Mouse (Mus musculus) hindbrain, embryonic 15.5 days (tissue): Measurements from ENCODE around the gene Rhot2. TPM values are rescaled to one million over a fixed set of nuclear protein-coding genes. Genes with fewer than 3 reads are reported as not detected.

Experiments used
- ATAC-seq: fragments of 200-750 bp; cut with Nextera tagmentation; 2 replicates; pipeline ENCODE4 v1.8.0; 2017; ENCODE audit warnings: low read depth, moderate number of reproducible peaks, moderate TSS enrichment; ENCODE audit not compliant: low FRiP score
- H3K27ac ChIP-seq: fragments of 300-500 bp; sonication (generic); replicated peaks from 2 replicates; pipeline ENCODE4 v1.5.1; 2015; ENCODE audit warnings: mild to moderate bottlenecking, inconsistent platforms
- H3K27me3 ChIP-seq: fragments of 300-500 bp; sonication (generic); 2 replicates; pipeline ENCODE4 v1.6.1; 2015; ENCODE audit warnings: control low read depth, inconsistent platforms
- H3K36me3 ChIP-seq: fragments of 300-500 bp; sonication (generic); 2 replicates; pipeline ENCODE4 v1.6.1; 2015; ENCODE audit warnings: control low read depth, inconsistent platforms
- H3K4me1 ChIP-seq: fragments of 300-500 bp; sonication (generic); replicated peaks from 2 replicates; pipeline ENCODE4 v1.6.1; 2015; ENCODE audit warnings: control low read depth, inconsistent platforms
- H3K4me2 ChIP-seq: fragments of 300-500 bp; sonication (generic); 2 replicates; pipeline ENCODE4 v1.6.1; 2015; ENCODE audit warnings: moderate library complexity, mild to moderate bottlenecking, inconsistent platforms
- H3K4me3 ChIP-seq: fragments of 300-500 bp; sonication (generic); 2 replicates; pipeline ENCODE4 v1.5.1; 2015; ENCODE audit warnings: mild to moderate bottlenecking, inconsistent platforms
- H3K9ac ChIP-seq: fragments of 300-500 bp; sonication (generic); 2 replicates; pipeline ENCODE4 v1.6.1; 2015; ENCODE audit warnings: inconsistent platforms
- H3K9me3 ChIP-seq: fragments of 300-500 bp; sonication (generic); 2 replicates; pipeline ENCODE4 v1.6.1; 2016; ENCODE audit warnings: control low read depth, inconsistent platforms
- WGBS: fragments of 180-500 bp; shearing (Covaris S2); methylation state at CpG from one replicate; pipeline ENCODE4 v1.1.7; 2015; 5-methylcytosine and 5-hydroxymethylcytosine counted together
- microRNA-seq: library from miRNA; unstranded; fragments of <30 nt; microRNA quantifications from one replicate; pipeline ENCODE4, GENCODE M21; 2016
- polyA plus RNA-seq: library from polyadenylated mRNA; unstranded; fragments of >200 nt; fragmentation: Nextera tagmentation; extraction: Ambion mirVana; gene quantifications from 2 replicates; pipeline ENCODE4 v1.2.1, GENCODE M21; 2015

The Rhot2 gene
- polyA plus RNA-seq, 1 experiment from 2014 or later, result 15.1 TPM

GRCm38 (mm10) chr17:25796951-25797369 lies 47.7 kb downstream of the Rhot2 start, which contains the start of gene Metrn:
Metrn (minus strand) TSS chr17:25797136.
- H3K4me2 ChIP-seq, result peak within 1 kb of the TSS; percentile 92
- peak; percentile 70 for ATAC-seq
- under 1% methylated on average over 33 of the region's 35 CpGs for WGBS
- H3K27ac ChIP-seq, result peak within 1 kb of the TSS; percentile 95
- H3K4me3 ChIP-seq, result peak within 1 kb of the TSS; percentile 52
- H3K4me1 ChIP-seq, result peaks cover 45% of the 10 kb centered on the region
- no peaks in the 10 kb centered on the region for H3K36me3 ChIP-seq
- no peaks in the 10 kb centered on the region for H3K9me3 ChIP-seq
- H3K27me3 ChIP-seq, result peaks cover 9% of the 10 kb centered on the region; the same call in 1 of the 2 replicates
- H3K9ac ChIP-seq, result peak within 1 kb of the TSS; percentile 36

- WGBS, result under 1% methylated on average over 37 of the region's 37 CpGs
- no peaks in the 10 kb centered on the region for H3K9me3 ChIP-seq
- H3K27ac ChIP-seq, result peak overlapping the region; percentile 95
- H3K4me1 ChIP-seq, result peaks cover 49% of the 10 kb centered on the region
- H3K4me2 ChIP-seq, result peak overlapping the region; percentile 92
- H3K36me3 ChIP-seq, result no peaks in the 10 kb centered on the region
- peak overlapping the region; percentile 36 for H3K9ac ChIP-seq
- H3K4me3 ChIP-seq, result peak overlapping the region; percentile 52
- no peak for ATAC-seq
- H3K27me3 ChIP-seq, result peaks cover 9% of the 10 kb centered on the region; the same call in 1 of the 2 replicates
Observed at GRCm38 (mm10) chr17:25796211-25796771, 48.4 kb downstream of the Rhot2 start.

GRCm38 (mm10) chr17:25795609-25796092 lies 49.0 kb downstream of the Rhot2 start, which contains the start of gene AC134908.4:
AC134908.4 (minus strand) TSS chr17:25795659.
- Histone ChIP-seq H3K4me3 (peak within 1 kb of the TSS; percentile 52), H3K27ac (peak within 1 kb of the TSS; percentile 95), H3K4me2 (peak within 1 kb of the TSS; percentile 92), H3K4me1 (peaks cover 55% of the 10 kb centered on the region), H3K36me3 (no peaks in the 10 kb centered on the region), H3K27me3 (peaks cover 9% of the 10 kb centered on the region; the same call in 1 of the 2 replicates), H3K9ac (peak within 1 kb of the TSS; percentile 36), H3K9me3 (no peaks in the 10 kb centered on the region)
- ATAC-seq, result peak; percentile 62
- 4% methylated on average over 6 of the region's 6 CpGs for WGBS

- Histone ChIP-seq H3K27me3 (peaks cover 9% of the 10 kb centered on the region; the same call in 1 of the 2 replicates), H3K36me3 (no peaks in the 10 kb centered on the region), H3K27ac (peak overlapping the region; percentile 95), H3K4me2 (peak overlapping the region; percentile 92), H3K4me3 (peak overlapping the region; percentile 52), H3K4me1 (peaks cover 59% of the 10 kb centered on the region), H3K9me3 (no peaks in the 10 kb centered on the region), H3K9ac (0 out of 2 replicates have a peak overlapping the region, but pooled peaks have one; percentile 30)
- ATAC-seq, result no peak
- 39% methylated on average over 17 of the region's 17 CpGs for WGBS
Observed at GRCm38 (mm10) chr17:25794998-25795397, 49.7 kb downstream of the Rhot2 start.

GRCm38 (mm10) chr17:25794197-25794596 lies 50.5 kb downstream of the Rhot2 start:
- 13% methylated on average over 13 of the region's 13 CpGs for WGBS
- H3K9ac ChIP-seq, result 0 out of 2 replicates have a peak overlapping the region, but pooled peaks have one; percentile 30
- H3K27me3 ChIP-seq, result peaks cover 9% of the 10 kb centered on the region; the same call in 1 of the 2 replicates

GRCm38 (mm10) chr17:25792615-25793014 lies 52.0 kb downstream of the Rhot2 start, which contains the start of gene Fam173a:
Fam173a (minus strand) TSS chr17:25792901.
- peak; percentile 65 for ATAC-seq
- H3K4me2 ChIP-seq, result peak within 1 kb of the TSS; percentile 92
- peak within 1 kb of the TSS; percentile 95 for H3K27ac ChIP-seq
- H3K27me3 ChIP-seq, result peaks cover 9% of the 10 kb centered on the region; the same call in 1 of the 2 replicates
- H3K9me3 ChIP-seq, result no peaks in the 10 kb centered on the region
- peaks cover 9% of the 10 kb centered on the region; the same call in 1 of the 2 replicates for H3K36me3 ChIP-seq
- peak within 1 kb of the TSS; percentile 88 for H3K9ac ChIP-seq
- under 1% methylated on average over 14 of the region's 14 CpGs for WGBS
- H3K4me3 ChIP-seq, result peak within 1 kb of the TSS; percentile 84
- peaks cover 59% of the 10 kb centered on the region for H3K4me1 ChIP-seq

More at GRCm38 (mm10) chr17:25794197-25794596, 50.5 kb downstream of the Rhot2 start:
- H3K4me3 ChIP-seq, result 0 out of 2 replicates have a peak overlapping the region, but pooled peaks have one; percentile 52
- H3K4me1 ChIP-seq, result peaks cover 59% of the 10 kb centered on the region
- H3K4me2 ChIP-seq, result peak overlapping the region; percentile 92
- H3K27ac ChIP-seq, result peak overlapping the region; percentile 95
- no peaks in the 10 kb centered on the region for H3K9me3 ChIP-seq
- H3K36me3 ChIP-seq, result peaks cover 6% of the 10 kb centered on the region; the same call in 1 of the 2 replicates
- ATAC-seq, result no peak

GRCm38 (mm10) chr17:25791843-25792527 lies 52.7 kb downstream of the Rhot2 start:
- peaks cover 9% of the 10 kb centered on the region; the same call in 1 of the 2 replicates for H3K36me3 ChIP-seq
- peak overlapping the region; percentile 95 for H3K27ac ChIP-seq
- H3K9ac ChIP-seq, result peak overlapping the region; percentile 88
- under 1% methylated on average over 45 of the region's 45 CpGs for WGBS
- H3K4me1 ChIP-seq, result peaks cover 53% of the 10 kb centered on the region
- H3K4me2 ChIP-seq, result peak overlapping the region; percentile 92
- no peaks in the 10 kb centered on the region for H3K9me3 ChIP-seq
- peaks cover 9% of the 10 kb centered on the region; the same call in 1 of the 2 replicates for H3K27me3 ChIP-seq
- peak overlapping the region; percentile 84 for H3K4me3 ChIP-seq
- peak; percentile 57 for ATAC-seq

GRCm38 (mm10) chr17:25791320-25791842 lies 53.3 kb downstream of the Rhot2 start:
- ATAC-seq, result no peak
- H3K4me2 ChIP-seq, result peak overlapping the region; percentile 92
- H3K27ac ChIP-seq, result peak overlapping the region; percentile 95
- no peaks in the 10 kb centered on the region for H3K9me3 ChIP-seq
- peak overlapping the region; percentile 88 for H3K9ac ChIP-seq
- H3K4me3 ChIP-seq, result peak overlapping the region; percentile 84
- peaks cover 9% of the 10 kb centered on the region; the same call in 1 of the 2 replicates for H3K36me3 ChIP-seq
- peaks cover 47% of the 10 kb centered on the region for H3K4me1 ChIP-seq
- H3K27me3 ChIP-seq, result peaks cover 6% of the 10 kb centered on the region; the same call in 1 of the 2 replicates
- WGBS, result 22% methylated on average over 19 of the region's 19 CpGs

Small RNAs within 50 kb of the gene (microRNA-seq; reads per million reads assigned to microRNA genes)
- 1.1 reads per million for gene Mir3082

Other genes with a start within 250 kb of the Rhot2 start
- gene Gng13, start 127.7 kb downstream of the Rhot2 start, polyA plus RNA-seq, result 6.7 and 9.6 TPM in 2 replicates
- gene Chtf18, start 117.4 kb downstream of the Rhot2 start, polyA plus RNA-seq, result 8.2 and 8.8 TPM in 2 replicates
- gene Rpusd1, start 117.2 kb downstream of the Rhot2 start, polyA plus RNA-seq, result 28.7 and 30.1 TPM in 2 replicates
- gene Mslnl, start 108.8 kb downstream of the Rhot2 start, polyA plus RNA-seq, result 0.05 TPM in 1 of 2 replicates, not detected in the other
- 0.84 TPM in 1 of 2 replicates, not detected in the other for gene Msln, start 90.5 kb downstream of the Rhot2 start, polyA plus RNA-seq
- 29.5 and 30.7 TPM in 2 replicates for gene Narfl, start 71.1 kb downstream of the Rhot2 start, polyA plus RNA-seq
- gene Haghl, start 59.2 kb downstream of the Rhot2 start, polyA plus RNA-seq, result 133 TPM in 2 replicates
- 0.31 and 0.48 TPM in 2 replicates for gene Ccdc78, start 58.3 kb downstream of the Rhot2 start, polyA plus RNA-seq
- 90.1 and 95.7 TPM in 2 replicates for gene Fam173a, start 52.0 kb downstream of the Rhot2 start, polyA plus RNA-seq
- gene AC134908.4, start 49.2 kb downstream of the Rhot2 start, polyA plus RNA-seq, result 2.0 TPM in 1 of 2 replicates, not detected in the other
- gene Metrn, start 47.7 kb downstream of the Rhot2 start, polyA plus RNA-seq, result 67.2 and 82.2 TPM in 2 replicates
- gene Fbxl16, start 35.8 kb downstream of the Rhot2 start, polyA plus RNA-seq, result 38.2 and 45.0 TPM in 2 replicates
- 27.3 and 28.2 TPM in 2 replicates for gene Wdr24, start 21.2 kb downstream of the Rhot2 start, polyA plus RNA-seq
- 51.1 and 55.0 TPM in 2 replicates for gene Jmjd8, start 16.0 kb downstream of the Rhot2 start, polyA plus RNA-seq
- gene Stub1, start 11.4 kb downstream of the Rhot2 start, polyA plus RNA-seq, result 358 and 382 TPM in 2 replicates
- gene Rhbdl1, start 7.6 kb downstream of the Rhot2 start, polyA plus RNA-seq, result 51.9 and 56.8 TPM in 2 replicates
- 13.8 and 14.0 TPM in 2 replicates for gene Gm20683, start 3.1 kb downstream of the Rhot2 start, polyA plus RNA-seq
- gene Wdr90, start 16.6 kb upstream of the Rhot2 start, polyA plus RNA-seq, result 19.0 and 19.9 TPM in 2 replicates
- gene Mcrip2, start 23.9 kb upstream of the Rhot2 start, polyA plus RNA-seq, result 27.0 and 28.4 TPM in 2 replicates
- 58.7 and 64.1 TPM in 2 replicates for gene Mettl26, start 30.2 kb upstream of the Rhot2 start, polyA plus RNA-seq
- gene Wfikkn1, start 36.0 kb upstream of the Rhot2 start, polyA plus RNA-seq, result 0.39 and 0.44 TPM in 2 replicates
- gene Rab40c, start 74.9 kb upstream of the Rhot2 start, polyA plus RNA-seq, result 49.3 and 55.0 TPM in 2 replicates
- gene Pigq, start 100.1 kb upstream of the Rhot2 start, polyA plus RNA-seq, result 73.9 and 77.2 TPM in 2 replicates
- 0.30 and 0.91 TPM in 2 replicates for gene Nhlrc4, start 100.1 kb upstream of the Rhot2 start, polyA plus RNA-seq
- 2.7 and 5.4 TPM in 2 replicates for gene A930017K11Rik, start 107.7 kb upstream of the Rhot2 start, polyA plus RNA-seq
- gene Capn15, start 140.9 kb upstream of the Rhot2 start, polyA plus RNA-seq, result 20.2 and 27.6 TPM in 2 replicates
- 27.2 and 31.0 TPM in 2 replicates for gene Rab11fip3, start 224.7 kb upstream of the Rhot2 start, polyA plus RNA-seq
- 40.6 and 42.0 TPM in 2 replicates for gene Decr2, start 245.5 kb upstream of the Rhot2 start, polyA plus RNA-seq